Mouse (Mus musculus): Measurements from ENCODE around the gene Rhod. TPM values are rescaled to one million over a fixed set of nuclear protein-coding genes. Genes with fewer than 3 reads are reported as not detected.
"Not testable (repeated sequence)": the region's sequence is repeated elsewhere in the genome, so short reads cannot be mapped to it uniquely, and the experiment has no call there.

Gene Rhod
- polyA plus RNA-seq, 1 experiment from 2014 or later, result 7.7 TPM

GRCm38 (mm10) chr19:4414631-4415030, 24.6 kb downstream of the Rhod start:
- DNase-seq (ENCODE audit: low spot score), result no peak

- no peak for DNase-seq (ENCODE audit: low spot score)
These were observed 30.2 kb downstream of the Rhod start for GRCm38 (mm10) chr19:4409062-4409461.

GRCm38 (mm10) chr19:4404840-4405239, 34.4 kb downstream of the Rhod start:
- DNase-seq (ENCODE audit: low spot score), result no peak

- DNase-seq (ENCODE audit: low spot score), result no peak
These were observed 40.3 kb downstream of the Rhod start for GRCm38 (mm10) chr19:4398959-4399358.

DNA sequence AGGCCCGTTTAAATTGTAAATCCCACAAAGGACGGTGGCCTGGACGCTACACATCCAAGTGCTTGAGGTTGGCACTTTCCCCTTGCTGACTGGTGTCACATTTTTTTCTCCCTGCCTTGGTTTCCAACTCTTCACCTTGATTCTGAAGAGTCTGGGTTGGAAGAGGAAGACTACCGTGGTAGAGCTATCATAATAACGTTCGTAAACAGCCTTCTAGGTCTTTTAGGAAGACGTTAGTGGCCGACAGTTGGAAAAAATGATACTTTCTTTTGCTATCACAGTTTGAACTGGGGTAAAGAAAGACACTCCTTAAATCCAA, 40.6 kb downstream of the Rhod start:
- no peak for DNase-seq (ENCODE audit: low spot score)

- peak; percentile 54 for DNase-seq (ENCODE audit: low spot score)
These were observed 41.2 kb downstream of the Rhod start, which contains the start of gene Kdm2a for GRCm38 (mm10) chr19:4397798-4398629. Gene Kdm2a, minus strand, starts transcription at chr19:4398285.

GRCm38 (mm10) chr19:4396998-4397797, 42.0 kb downstream of the Rhod start:
- peak; percentile 98 for DNase-seq (ENCODE audit: low spot score)

DNA sequence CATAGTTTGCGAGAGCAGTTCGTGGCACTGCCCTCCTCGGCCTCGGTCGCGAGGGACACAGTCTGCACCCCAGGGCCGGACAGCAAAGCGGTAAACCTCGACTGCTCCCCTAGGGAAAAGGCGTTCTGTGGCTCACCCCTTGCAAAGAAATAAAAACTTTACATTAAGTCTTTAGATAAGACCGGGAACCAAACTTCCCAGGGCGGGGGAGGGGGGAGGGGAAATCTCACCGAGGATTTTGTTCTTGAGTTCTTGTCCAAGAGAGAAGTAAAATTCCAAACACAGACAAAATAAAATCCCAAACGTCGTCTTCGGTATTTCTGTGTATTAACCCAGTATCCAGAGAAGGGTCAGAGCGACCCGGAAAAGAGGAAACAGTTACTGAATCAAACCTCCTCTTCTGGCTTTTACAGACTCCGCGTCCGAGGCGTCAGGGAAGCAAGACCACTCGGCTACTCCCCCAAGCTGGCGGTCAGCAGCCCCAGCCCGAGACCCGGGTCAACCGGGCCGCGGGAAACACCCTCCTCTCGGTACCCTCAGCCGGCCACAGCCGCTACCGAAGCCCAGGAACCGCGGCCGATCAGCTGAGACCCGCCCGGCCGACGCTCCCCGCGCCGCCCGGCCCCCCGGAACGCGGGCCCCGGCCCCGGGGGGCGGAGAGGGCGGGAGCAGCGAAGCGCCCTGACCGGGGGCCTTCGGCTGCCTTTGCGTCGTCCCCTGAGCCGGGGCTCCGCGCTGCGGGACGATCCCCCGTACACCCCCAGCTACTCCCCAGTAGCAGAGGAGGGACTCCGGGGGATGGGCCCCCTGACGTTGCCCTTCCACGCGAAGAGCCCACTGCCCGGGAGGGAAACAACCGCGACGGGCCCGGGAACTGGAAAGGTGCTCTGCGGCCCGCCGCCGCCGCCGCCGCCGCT, 42.9 kb downstream of the Rhod start:
- peak; percentile 26 for DNase-seq (ENCODE audit: low spot score)

GRCm38 (mm10) chr19:4387276-4387675, 52.0 kb downstream of the Rhod start:
- DNase-seq (ENCODE audit: low spot score), result no peak

- DNase-seq (ENCODE audit: low spot score), result no peak
These were observed 54.2 kb downstream of the Rhod start for GRCm38 (mm10) chr19:4385026-4385425.

DNA sequence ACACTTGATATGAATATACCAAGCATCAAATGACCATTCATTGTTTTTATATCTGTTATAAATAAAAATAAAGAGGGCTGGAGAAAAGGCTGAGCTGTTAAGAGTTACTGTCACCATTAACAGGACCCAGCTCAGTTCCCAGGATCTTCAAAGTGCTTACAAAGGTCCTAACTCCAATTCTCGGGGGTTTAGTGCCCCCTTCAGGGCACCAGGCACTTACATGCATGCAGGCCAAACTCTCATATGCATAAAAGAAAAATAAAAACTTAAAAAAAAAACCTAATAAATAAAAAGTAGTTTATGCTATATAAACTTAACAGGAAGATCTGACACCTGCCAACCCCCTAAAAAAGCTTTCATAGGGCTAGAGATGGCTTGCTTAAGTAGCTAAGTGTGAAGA, 54.9 kb downstream of the Rhod start:
- peak; percentile 15 for DNase-seq (ENCODE audit: low spot score)

GRCm38 (mm10) chr19:4383306-4383705, 55.9 kb downstream of the Rhod start:
- no peak for DNase-seq (ENCODE audit: low spot score)

DNA sequence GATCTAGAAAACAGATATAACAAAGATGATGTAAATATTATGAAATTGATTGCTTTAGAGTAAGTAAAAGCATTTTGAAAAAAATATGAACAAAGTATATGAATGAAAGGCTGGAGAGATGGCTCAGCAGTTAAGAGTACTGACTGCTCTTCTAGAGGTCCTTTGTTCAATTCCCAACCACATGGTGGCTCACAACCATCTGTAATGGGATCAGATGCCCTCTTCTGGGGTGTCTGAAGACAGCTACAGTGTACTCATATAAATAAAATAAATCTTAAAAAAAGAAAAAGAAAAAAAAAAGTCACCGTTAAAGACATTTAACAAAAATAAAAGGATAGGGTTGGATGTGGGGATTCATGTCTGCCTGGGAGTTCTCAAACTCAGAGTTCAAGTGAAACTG, 56.9 kb downstream of the Rhod start:
- not testable (repeated sequence) for DNase-seq (ENCODE audit: low spot score)

Other genes with a start within 250 kb of the Rhod start
- 322 and 323 TPM in 2 replicates for gene Tbc1d10c, start 248.1 kb downstream of the Rhod start, polyA plus RNA-seq (2015; fragmentation: Nextera tagmentation; extraction: Ambion mirVana)
- gene Ppp1ca, start 247.4 kb downstream of the Rhod start, polyA plus RNA-seq (2015; fragmentation: Nextera tagmentation; extraction: Ambion mirVana), result 995 and 1,030 TPM in 2 replicates
- 29.8 and 33.2 TPM in 2 replicates for gene Rad9a, start 237.8 kb downstream of the Rhod start, polyA plus RNA-seq (2015; fragmentation: Nextera tagmentation; extraction: Ambion mirVana)
- gene Clcf1, start 225.2 kb downstream of the Rhod start, polyA plus RNA-seq (2015; fragmentation: Nextera tagmentation; extraction: Ambion mirVana), result 2.1 and 2.5 TPM in 2 replicates
- not detected in 2 replicates for gene AC109138.7, start 225.1 kb downstream of the Rhod start, polyA plus RNA-seq (2015; fragmentation: Nextera tagmentation; extraction: Ambion mirVana)
- gene Pold4, start 207.5 kb downstream of the Rhod start, polyA plus RNA-seq (2015; fragmentation: Nextera tagmentation; extraction: Ambion mirVana), result 41.2 and 44.3 TPM in 2 replicates
- 9.4 and 10.1 TPM in 2 replicates for gene Ssh3, start 170.3 kb downstream of the Rhod start, polyA plus RNA-seq (2015; fragmentation: Nextera tagmentation; extraction: Ambion mirVana)
- 9.8 and 12.2 TPM in 2 replicates for gene Ankrd13d, start 156.3 kb downstream of the Rhod start, polyA plus RNA-seq (2015; fragmentation: Nextera tagmentation; extraction: Ambion mirVana)
- 64.3 and 81.3 TPM in 2 replicates for gene Grk2, start 133.2 kb downstream of the Rhod start, polyA plus RNA-seq (2015; fragmentation: Nextera tagmentation; extraction: Ambion mirVana)
- 26.0 and 27.6 TPM in 2 replicates for gene Kdm2a, start 41.1 kb downstream of the Rhod start, polyA plus RNA-seq (2015; fragmentation: Nextera tagmentation; extraction: Ambion mirVana)
- gene Syt12, start 38.0 kb upstream of the Rhod start, polyA plus RNA-seq (2015; fragmentation: Nextera tagmentation; extraction: Ambion mirVana), result 0.82 and 1.5 TPM in 2 replicates
- not detected in 2 replicates for gene 2010003K11Rik, start 59.2 kb upstream of the Rhod start, polyA plus RNA-seq (2015; fragmentation: Nextera tagmentation; extraction: Ambion mirVana)
- gene Pcx, start 71.0 kb upstream of the Rhod start, polyA plus RNA-seq (2015; fragmentation: Nextera tagmentation; extraction: Ambion mirVana), result 5.2 and 5.3 TPM in 2 replicates
- 1.4 and 1.8 TPM in 2 replicates for gene Lrfn4, start 176.2 kb upstream of the Rhod start, polyA plus RNA-seq (2015; fragmentation: Nextera tagmentation; extraction: Ambion mirVana)
- 51.0 and 51.9 TPM in 2 replicates for gene Rce1, start 186.2 kb upstream of the Rhod start, polyA plus RNA-seq (2015; fragmentation: Nextera tagmentation; extraction: Ambion mirVana)